Mouse (Mus musculus): ENCODE data around the gene Dph1. TPM values are rescaled to one million over a fixed set of nuclear protein-coding genes. Genes with fewer than 3 reads are reported as not detected.

The Dph1 gene
- polyA plus RNA-seq, 1 experiment from 2014 or later, result 24.9 TPM

DNA sequence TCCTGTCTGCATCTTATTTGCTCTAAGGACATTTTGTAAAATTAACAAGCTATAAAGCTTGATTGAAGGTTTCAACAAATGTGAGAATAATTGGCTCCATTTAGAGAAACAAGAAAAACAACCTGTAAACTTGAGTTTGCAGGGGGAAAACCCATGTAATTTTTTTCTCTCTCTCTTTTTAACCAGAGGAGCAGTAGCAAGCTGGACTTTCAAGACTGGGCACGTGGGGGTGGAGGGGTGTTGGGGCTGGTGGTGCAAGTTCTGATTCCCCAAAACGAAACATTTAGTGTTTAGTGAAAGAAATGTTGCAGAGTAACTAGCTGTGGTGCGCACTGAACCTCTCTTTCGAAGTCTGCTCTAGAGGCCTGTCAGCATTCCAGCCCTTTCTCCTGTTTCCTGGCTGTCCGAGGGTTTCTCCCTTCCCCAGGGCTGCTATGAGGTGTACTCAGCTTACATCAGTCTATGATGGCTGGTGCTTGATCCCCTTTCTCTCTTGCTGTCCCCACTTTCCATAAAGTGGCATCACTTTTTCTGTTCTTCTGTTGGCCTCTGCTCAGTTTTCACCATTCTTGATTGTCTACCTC lies 56.5 kb downstream of the Dph1 start:
- H3K9ac ChIP-seq, result no peak overlapping the region
- H3K4me1 ChIP-seq, result peaks cover 73% of the 10 kb centered on the region
- ATAC-seq (ENCODE audit: low FRiP score, low read depth), result no peak
- H3K9me3 ChIP-seq, result no peaks in the 10 kb centered on the region
- no peaks in the 10 kb centered on the region for H3K36me3 ChIP-seq
- no peaks in the 10 kb centered on the region for H3K27me3 ChIP-seq
- H3K27ac ChIP-seq, result peak overlapping the region; percentile 40; the same call in 1 of the 2 replicates
- H3K4me3 ChIP-seq, result no peak overlapping the region
- H3K4me2 ChIP-seq (replicated peaks), result no peak overlapping the region
- 31% methylated on average over 5 of the region's 5 CpGs for WGBS

DNA sequence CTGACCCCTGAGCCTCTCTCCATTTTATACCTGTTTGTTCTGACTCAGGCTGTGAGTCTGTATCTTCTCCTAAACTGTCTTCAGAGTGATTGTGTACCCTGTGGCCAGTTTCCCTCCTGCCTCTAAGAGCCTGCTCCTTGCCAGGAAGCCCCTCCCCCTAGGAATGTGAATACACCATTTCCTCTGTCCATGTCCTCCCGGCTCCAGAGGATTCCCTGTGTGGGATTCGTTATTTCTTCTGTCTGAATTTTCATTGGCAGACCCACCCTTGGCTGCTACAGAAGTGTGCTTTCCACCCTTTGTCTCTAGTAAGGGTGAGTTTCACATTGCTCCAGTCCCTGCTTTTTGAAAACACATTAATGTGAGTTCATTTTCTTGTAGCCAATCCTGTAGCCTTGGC lies 57.1 kb downstream of the Dph1 start:
- WGBS, result 1% methylated on average over 2 of the region's 2 CpGs
- H3K9me3 ChIP-seq, result no peaks in the 10 kb centered on the region
- H3K27me3 ChIP-seq, result no peaks in the 10 kb centered on the region
- H3K9ac ChIP-seq, result 0 out of 2 replicates have a peak overlapping the region, but pooled peaks have one; percentile 14
- no peak overlapping the region for H3K4me3 ChIP-seq
- 0 out of 2 replicates have a peak, but pooled peaks have one; percentile 32 for ATAC-seq (ENCODE audit: low FRiP score, low read depth)
- H3K4me1 ChIP-seq, result peaks cover 67% of the 10 kb centered on the region
- H3K27ac ChIP-seq, result peak overlapping the region; percentile 64
- H3K36me3 ChIP-seq, result no peaks in the 10 kb centered on the region
- H3K4me2 ChIP-seq (replicated peaks), result no peak overlapping the region

DNA sequence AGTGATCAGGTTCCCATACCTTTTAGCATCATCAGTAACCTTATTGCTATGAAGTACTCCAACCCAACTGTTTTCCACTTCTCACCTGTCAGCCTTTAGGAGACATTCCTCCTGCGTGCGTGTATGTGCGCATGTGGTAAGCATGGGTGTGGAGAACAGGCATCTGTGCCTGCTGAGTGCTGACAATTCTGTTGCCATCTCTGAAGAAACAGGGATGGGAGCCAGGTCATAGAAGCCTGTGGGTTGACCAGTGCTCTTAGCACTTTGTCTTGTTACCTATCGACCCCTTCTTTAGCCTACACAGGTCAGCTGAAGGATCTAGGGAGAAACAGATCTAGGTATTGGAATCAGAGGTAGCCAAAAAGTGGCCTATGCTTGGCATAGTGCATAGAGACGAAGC lies 57.6 kb downstream of the Dph1 start:
- H3K4me1 ChIP-seq, result peaks cover 61% of the 10 kb centered on the region
- H3K9me3 ChIP-seq, result no peaks in the 10 kb centered on the region
- ATAC-seq (ENCODE audit: low FRiP score, low read depth), result no peak
- 0 out of 2 replicates have a peak overlapping the region, but pooled peaks have one; percentile 14 for H3K9ac ChIP-seq
- no peak overlapping the region for H3K4me2 ChIP-seq (replicated peaks)
- 0 out of 2 replicates have a peak, but pooled peaks cover 2% of the 10 kb centered on the region for H3K36me3 ChIP-seq
- H3K27ac ChIP-seq, result peak overlapping the region; percentile 64; the same call in 1 of the 2 replicates
- H3K27me3 ChIP-seq, result no peaks in the 10 kb centered on the region
- 87% methylated on average over 5 of the region's 5 CpGs for WGBS
- H3K4me3 ChIP-seq, result no peak overlapping the region

DNA sequence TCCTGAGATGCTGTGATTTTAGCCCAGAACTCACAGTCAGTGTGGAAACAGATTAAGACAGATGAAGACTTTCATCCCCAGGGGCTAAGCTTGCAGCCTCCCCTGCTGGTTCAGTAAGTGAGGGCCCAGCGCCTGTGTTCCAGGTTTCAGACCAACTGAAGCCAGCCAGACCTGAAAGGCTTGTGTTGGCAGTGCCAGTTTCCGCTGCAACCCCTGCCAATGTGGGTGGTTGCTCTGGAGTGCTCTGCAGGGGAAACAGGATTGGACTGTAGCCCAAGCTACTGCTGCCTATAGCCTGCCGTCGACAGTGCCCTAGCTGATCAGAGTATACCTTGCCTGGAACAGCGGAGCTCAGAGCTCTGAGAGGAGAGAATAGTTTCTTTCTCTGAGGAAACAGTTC lies 58.8 kb downstream of the Dph1 start:
- no peak overlapping the region for H3K9ac ChIP-seq
- no peaks in the 10 kb centered on the region for H3K9me3 ChIP-seq
- H3K27ac ChIP-seq, result no peak overlapping the region
- no peaks in the 10 kb centered on the region for H3K27me3 ChIP-seq
- peaks cover 51% of the 10 kb centered on the region for H3K4me1 ChIP-seq
- no peak for ATAC-seq (ENCODE audit: low FRiP score, low read depth)
- WGBS, result 72% methylated on average over 5 of the region's 5 CpGs
- H3K4me3 ChIP-seq, result no peak overlapping the region
- H3K4me2 ChIP-seq (replicated peaks), result no peak overlapping the region
- H3K36me3 ChIP-seq, result 0 out of 2 replicates have a peak, but pooled peaks cover 2% of the 10 kb centered on the region

DNA sequence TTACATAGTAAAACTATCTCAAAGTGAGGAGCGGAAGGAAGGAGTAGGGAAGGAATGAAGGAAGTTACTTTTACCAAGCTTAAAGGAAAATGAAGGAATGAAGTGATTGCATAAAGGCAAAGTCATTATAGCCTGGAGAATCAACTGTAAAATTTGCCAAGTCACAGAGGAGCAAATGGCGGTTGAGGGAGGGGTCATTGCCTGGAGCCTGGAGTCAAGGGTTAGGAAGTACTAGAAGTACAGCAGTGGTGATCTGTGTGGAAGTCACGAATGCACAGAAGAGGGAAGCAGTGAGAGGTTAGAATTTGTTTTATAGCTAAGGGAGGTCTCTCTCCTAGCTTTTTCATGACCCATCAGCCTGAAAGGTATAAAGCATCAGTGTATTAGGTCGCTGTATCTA lies 59.7 kb downstream of the Dph1 start:
- peaks cover 42% of the 10 kb centered on the region for H3K4me1 ChIP-seq
- H3K9me3 ChIP-seq, result no peaks in the 10 kb centered on the region
- no peak overlapping the region for H3K27ac ChIP-seq
- H3K4me2 ChIP-seq (replicated peaks), result no peak overlapping the region
- no peak overlapping the region for H3K9ac ChIP-seq
- 75% methylated on average over 4 of the region's 4 CpGs for WGBS
- 0 out of 2 replicates have a peak, but pooled peaks cover 2% of the 10 kb centered on the region for H3K36me3 ChIP-seq
- no peak for ATAC-seq (ENCODE audit: low FRiP score, low read depth)
- no peaks in the 10 kb centered on the region for H3K27me3 ChIP-seq
- H3K4me3 ChIP-seq, result no peak overlapping the region

DNA sequence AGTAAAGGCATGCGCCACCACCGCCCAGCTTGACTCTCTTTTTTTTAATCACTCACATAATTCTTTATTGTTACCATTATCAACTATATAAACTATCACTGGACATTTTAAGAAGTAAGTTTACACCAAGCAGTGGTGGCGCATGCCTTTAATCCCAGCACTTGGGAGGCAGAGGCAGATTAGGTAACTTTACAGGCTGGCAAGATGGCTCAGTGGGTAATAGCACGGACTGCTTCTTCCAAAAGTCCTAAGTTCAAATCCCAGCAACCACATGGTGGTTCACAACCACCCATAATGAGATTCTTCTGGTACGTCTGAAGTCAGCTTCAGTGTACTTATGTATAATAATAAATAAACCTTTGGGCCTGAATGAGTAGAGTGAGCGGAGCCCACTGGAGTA lies 61.6 kb downstream of the Dph1 start:
- WGBS, result 96% methylated on average over 6 of the region's 6 CpGs
- no peak for ATAC-seq (ENCODE audit: low FRiP score, low read depth)
- H3K4me1 ChIP-seq, result peaks cover 23% of the 10 kb centered on the region

More for the DNA sequence above, 61.6 kb downstream of the Dph1 start:
- Histone ChIP-seq H3K4me3 (no peak overlapping the region), H3K9ac (no peak overlapping the region), H3K36me3 (0 out of 2 replicates have a peak, but pooled peaks cover 2% of the 10 kb centered on the region), H3K9me3 (no peaks in the 10 kb centered on the region), H3K27me3 (no peaks in the 10 kb centered on the region), H3K27ac (no peak overlapping the region), H3K4me2 (replicated peaks) (no peak overlapping the region)

MicroRNAs within 50 kb of the gene (microRNA counts, 519-probe panel; counts per million panel counts)
- microRNA mmu-miR-132 (2,890 counts per million, percentile 47 among the panel's probes with 10 or more counts), microRNA mmu-miR-212 (not detected)

Small RNAs within 50 kb of the gene (microRNA-seq; reads per million reads assigned to microRNA genes)
- gene Mir132 (164 reads per million, percentile 59 among the genes with 10 or more reads in this experiment), gene Mir212 (19.8 reads per million, percentile 35 among the genes with 10 or more reads in this experiment)

Other genes with a start within 250 kb of the Dph1 start
- 28.2 and 29.3 TPM in 2 replicates for gene Hic1, start 21.7 kb downstream of the Dph1 start, polyA plus RNA-seq (2015; fragmentation: Nextera tagmentation; extraction: Ambion mirVana)
- gene Ovca2, start 12.4 kb downstream of the Dph1 start, polyA plus RNA-seq (2015; fragmentation: Nextera tagmentation; extraction: Ambion mirVana), result 27.8 and 29.5 TPM in 2 replicates
- gene Rtn4rl1, start 2.5 kb upstream of the Dph1 start, polyA plus RNA-seq (2015; fragmentation: Nextera tagmentation; extraction: Ambion mirVana), result 2.3 and 3.1 TPM in 2 replicates
- 119 and 130 TPM in 2 replicates for gene Rpa1, start 157.1 kb upstream of the Dph1 start, polyA plus RNA-seq (2015; fragmentation: Nextera tagmentation; extraction: Ambion mirVana)
- gene Smyd4, start 157.2 kb upstream of the Dph1 start, polyA plus RNA-seq (2015; fragmentation: Nextera tagmentation; extraction: Ambion mirVana), result 16.9 and 20.1 TPM in 2 replicates
- gene Serpinf1, start 231.5 kb upstream of the Dph1 start, polyA plus RNA-seq (2015; fragmentation: Nextera tagmentation; extraction: Ambion mirVana), result 227 and 235 TPM in 2 replicates
- 0.14 and 1.3 TPM in 2 replicates for gene Serpinf2, start 248.3 kb upstream of the Dph1 start, polyA plus RNA-seq (2015; fragmentation: Nextera tagmentation; extraction: Ambion mirVana)

Data from limb, embryonic 13.5 days (tissue).